Mouse (Mus musculus) spleen, adult 2 months (tissue): ENCODE measurements around the gene Rnf213.
A peak's percentile ranks its signal among the peaks of the same experiment; 100 is the strongest.

Experiments used
- CTCF ChIP-seq: fragments of 200-500 bp; IDR thresholded peaks from 2 replicates; pipeline ENCODE4 v1.5.1; 2011; ENCODE audit warnings: mild to moderate bottlenecking, inconsistent platforms; ENCODE audit not compliant: insufficient read depth, insufficient read length, insufficient replicate concordance; ENCODE audit errors: extremely low read depth
- POLR2A ChIP-seq: fragments of 200-500 bp; IDR thresholded peaks from 2 replicates; pipeline ENCODE4 v1.6.1; 2011; ENCODE audit warnings: low read depth, low read length, inconsistent platforms

DNA sequence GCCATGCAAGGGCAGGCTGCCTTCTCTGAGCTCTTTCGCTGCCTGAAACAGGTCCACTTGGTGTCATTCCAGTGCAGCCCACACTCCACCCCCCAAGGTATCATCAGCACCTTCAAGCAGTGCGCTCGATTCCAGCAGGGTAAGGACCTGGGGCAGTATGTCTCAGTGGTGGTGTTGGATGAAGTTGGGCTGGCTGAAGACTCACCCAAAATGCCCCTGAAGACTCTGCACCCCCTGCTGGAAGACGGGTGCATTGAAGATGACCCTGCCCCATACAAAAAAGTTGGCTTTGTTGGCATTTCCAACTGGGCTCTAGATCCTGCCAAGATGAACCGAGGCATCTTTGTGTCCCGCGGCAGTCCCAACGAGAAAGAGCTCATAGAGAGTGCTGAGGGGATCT lies 49.3 kb downstream of the Rnf213 start:
- TF ChIP-seq POLR2A (no peak), CTCF (peak; percentile 10; the same call in 1 of the 2 replicates)
